Mouse (Mus musculus): ENCODE measurements around the gene Pms1.

Pms1 gene

DNA sequence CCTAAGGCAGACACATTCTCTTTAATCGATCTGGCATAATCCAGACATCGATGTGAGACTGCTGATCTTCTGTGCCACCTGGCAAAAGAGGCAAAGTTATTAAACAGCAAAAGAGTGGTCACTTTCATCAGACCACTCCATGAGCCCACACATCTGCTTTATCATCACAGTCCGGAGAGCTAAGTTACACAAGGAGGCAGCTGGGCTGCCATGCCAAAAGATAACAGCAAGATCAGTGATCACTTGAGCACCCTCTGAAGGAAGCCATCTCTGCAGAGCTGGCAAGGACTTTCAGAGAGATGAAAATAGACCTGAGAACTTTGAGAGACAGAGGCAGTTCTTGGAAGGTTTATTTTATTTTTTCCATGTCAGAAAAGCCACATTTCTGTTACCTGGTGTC, 102.3 kb downstream of the Pms1 start:
- no peak for DNase-seq

GRCm38 (mm10) chr1:53191234-53191633, 105.6 kb downstream of the Pms1 start:
- DNase-seq: no peak

GRCm38 (mm10) chr1:53189620-53190019, 107.2 kb downstream of the Pms1 start:
- DNase-seq: no peak

- DNase-seq: no peak
These were observed 109.3 kb downstream of the Pms1 start, which contains the start of gene 1700019A02Rik for GRCm38 (mm10) chr1:53187536-53187935. 1700019A02Rik (minus strand) TSS chr1:53187636.

GRCm38 (mm10) chr1:53186301-53186700, 110.5 kb downstream of the Pms1 start:
- DNase-seq: no peak

- no peak for DNase-seq
These were observed 139.1 kb downstream of the Pms1 start for GRCm38 (mm10) chr1:53157715-53158114.
